Mouse (Mus musculus) spleen, adult 2 months (tissue): ENCODE measurements around the gene Hemk1.

Experiments
- CTCF ChIP-seq: fragments of 200-500 bp; IDR thresholded peaks from 2 replicates; pipeline ENCODE4 v1.5.1; 2011; ENCODE audit warnings: mild to moderate bottlenecking, inconsistent platforms; ENCODE audit not compliant: insufficient read depth, insufficient read length, insufficient replicate concordance; ENCODE audit errors: extremely low read depth
- POLR2A ChIP-seq: fragments of 200-500 bp; IDR thresholded peaks from 2 replicates; pipeline ENCODE4 v1.6.1; 2011; ENCODE audit warnings: low read depth, low read length, inconsistent platforms

DNA sequence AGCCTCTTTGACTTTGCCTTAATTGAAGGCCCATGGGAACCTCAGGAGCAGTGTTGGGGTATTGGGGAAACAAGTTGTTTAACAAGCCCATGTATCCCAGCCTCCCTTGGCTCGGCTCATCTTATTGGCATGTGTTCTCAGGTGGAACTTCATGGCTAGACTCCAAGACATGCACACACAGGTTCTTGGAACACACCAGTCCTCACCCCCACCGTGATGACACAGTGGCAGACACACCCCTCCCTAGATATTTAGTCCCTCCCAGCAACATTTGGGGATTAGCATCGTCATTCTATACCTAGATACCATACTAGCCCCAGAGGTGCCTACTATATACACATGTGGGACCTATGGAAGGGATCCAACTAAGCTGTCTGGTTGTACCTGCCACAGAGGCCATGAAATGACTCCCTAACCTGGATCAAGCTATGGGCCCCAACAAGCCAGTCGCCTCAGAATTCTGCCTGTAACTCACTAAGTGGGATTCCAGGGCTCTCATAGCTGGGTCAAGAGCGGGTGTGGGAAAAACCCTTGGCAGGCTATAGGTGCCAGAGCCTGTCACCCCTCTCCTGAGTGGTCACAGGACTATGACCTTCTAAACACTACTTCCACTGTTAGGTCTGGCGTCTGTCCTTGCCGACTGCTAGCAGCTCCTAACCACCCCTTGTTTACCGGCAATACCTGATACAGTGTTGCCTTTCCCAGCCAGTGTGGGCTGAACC is 39.9 kb downstream of the Hemk1 start:
- TF ChIP-seq POLR2A (no peak), CTCF (no peak)
